Mouse (Mus musculus) hindbrain, postnatal 0 days (tissue): Measurements from ENCODE around the gene Hbq1b. TPM values are rescaled to one million over a fixed set of nuclear protein-coding genes. Genes with fewer than 3 reads are reported as not detected.

ENCODE experiments used
- ATAC-seq: fragments of 200-750 bp; cut with Nextera tagmentation; 2 replicates; pipeline ENCODE4 v1.8.0; 2017; ENCODE audit warnings: mild to moderate bottlenecking, moderate TSS enrichment, moderate library complexity
- DNase-seq: peaks from one replicate; pipeline ENCODE4 v3.0.0-alpha.2; 2015; ENCODE audit warnings: low spot score
- H3K27ac ChIP-seq: fragments of 300-500 bp; sonication (generic); 2 replicates; pipeline ENCODE4 v1.5.1; 2014; ENCODE audit warnings: mild to moderate bottlenecking
- H3K27me3 ChIP-seq: fragments of 300-500 bp; sonication (generic); 2 replicates; pipeline ENCODE4 v1.6.1; 2014; ENCODE audit warnings: low read length, mixed read lengths; ENCODE audit not compliant: insufficient read depth
- H3K36me3 ChIP-seq: fragments of 300-500 bp; sonication (generic); 2 replicates; pipeline ENCODE4 v1.6.1; 2014; ENCODE audit warnings: low read length, mixed read lengths; ENCODE audit not compliant: insufficient read depth
- H3K4me1 ChIP-seq: fragments of 300-500 bp; sonication (generic); 2 replicates; pipeline ENCODE4 v1.6.1; 2014; ENCODE audit warnings: antibody characterized with exemption, low read length, mixed read lengths; ENCODE audit not compliant: insufficient read depth
- H3K4me2 ChIP-seq: fragments of 300-500 bp; sonication (generic); 2 replicates; pipeline ENCODE4 v1.6.1; 2014; ENCODE audit warnings: low read depth, mild to moderate bottlenecking, low read length, moderate library complexity, mixed read lengths
- H3K4me3 ChIP-seq: fragments of 300-500 bp; sonication (generic); 2 replicates; pipeline ENCODE4 v1.5.1; 2014; ENCODE audit warnings: low read length
- H3K9ac ChIP-seq: fragments of 300-500 bp; sonication (generic); replicated peaks from 2 replicates; pipeline ENCODE4 v1.6.1; 2014; ENCODE audit warnings: mild to moderate bottlenecking, low read length, moderate library complexity, mixed read lengths
- H3K9me3 ChIP-seq: fragments of 300-500 bp; sonication (generic); 2 replicates; pipeline ENCODE4 v1.6.1; 2016; ENCODE audit warnings: low read length, mixed read lengths
- CTCF ChIP-seq: IDR thresholded peaks from 2 replicates; pipeline ENCODE4 v1.5.1; 2016; ENCODE audit warnings: antibody characterized with exemption, control low read depth, low read depth
- WGBS: fragments of 180-500 bp; shearing (Covaris S2); extraction: QIAGEN DNeasy Blood & Tissue Kit; methylation state at CpG from one replicate; pipeline ENCODE4 v1.1.7; 2014; 5-methylcytosine and 5-hydroxymethylcytosine counted together
- polyA plus RNA-seq: library from polyadenylated mRNA; unstranded; fragments of >200 nt; fragmentation: Nextera tagmentation; extraction: Ambion mirVana; gene quantifications from 2 replicates; pipeline ENCODE4 v1.2.1, GENCODE M21; 2015
- total RNA-seq: library from RNA; depleted of rRNA; stranded (reverse); fragments of >200 nt; gene quantifications from 2 replicates; pipeline ENCODE4 v1.2.3, GENCODE M21; 2014

The Hbq1b gene
- total and polyA plus RNA-seq, 2 experiments from 2014 or later = 1.0 to 1.4 TPM

DNA sequence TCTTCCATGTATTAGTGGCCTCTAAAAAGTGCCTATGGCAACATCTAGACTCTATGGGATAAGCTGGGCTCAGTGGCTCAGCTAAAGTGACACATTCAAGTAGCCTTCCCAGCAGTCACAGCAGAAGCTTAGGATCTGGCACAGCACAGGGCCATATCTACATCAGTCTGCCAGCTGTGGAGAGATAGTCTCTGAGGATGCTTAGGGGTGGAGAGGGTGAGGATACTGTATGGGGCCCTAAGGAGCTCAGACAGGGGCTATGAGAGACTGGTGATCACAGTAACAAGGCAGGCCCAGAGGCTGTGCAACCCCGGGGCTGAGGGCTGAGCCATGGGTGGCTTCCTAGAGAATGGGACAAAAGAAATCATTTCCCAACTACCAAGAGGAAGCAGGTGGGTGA, 20.2 kb downstream of the Hbq1b start:
- Histone ChIP-seq H3K27ac (no peak overlapping the region), H3K9ac (no peak overlapping the region), H3K4me3 (no peak overlapping the region), H3K4me1 (no peaks in the 10 kb centered on the region), H3K27me3 (no peaks in the 10 kb centered on the region), H3K36me3 (no peaks in the 10 kb centered on the region), H3K4me2 (no peak overlapping the region), H3K9me3 (no peaks in the 10 kb centered on the region)
- 76% methylated on average over 1 of the region's 1 CpGs for WGBS
- no peak for DNase-seq
- TF ChIP-seq CTCF = no peak
- no peak for ATAC-seq

DNA sequence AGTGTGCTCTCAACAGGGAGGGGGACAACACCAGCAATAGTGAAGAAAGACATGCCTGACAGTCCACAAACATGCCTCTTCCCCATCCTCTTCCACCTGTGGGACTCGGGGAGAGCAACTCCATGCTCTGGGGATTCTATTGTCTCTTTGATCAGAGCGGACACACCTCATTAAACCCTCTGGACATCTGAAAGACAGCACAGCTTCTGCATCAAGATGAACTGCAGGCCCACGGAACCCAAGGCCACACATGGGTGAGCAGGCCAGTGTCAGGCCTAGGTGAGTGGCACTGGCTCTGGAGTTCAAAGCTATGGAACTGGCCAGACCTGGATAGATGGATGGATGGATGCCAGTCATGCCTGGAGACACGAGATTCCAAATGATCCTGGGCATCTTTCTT, 22.7 kb downstream of the Hbq1b start:
- 37% methylated on average over 4 of the region's 4 CpGs for WGBS
- no peak overlapping the region for H3K9ac ChIP-seq
- no peaks in the 10 kb centered on the region for H3K36me3 ChIP-seq
- TF ChIP-seq CTCF = no peak
- no peaks in the 10 kb centered on the region for H3K4me1 ChIP-seq
- ATAC-seq (no peak), DNase-seq (no peak)
- no peaks in the 10 kb centered on the region for H3K27me3 ChIP-seq
- no peak overlapping the region for H3K27ac ChIP-seq
- no peak overlapping the region for H3K4me2 ChIP-seq
- H3K4me3 ChIP-seq = no peak overlapping the region
- no peaks in the 10 kb centered on the region for H3K9me3 ChIP-seq

DNA sequence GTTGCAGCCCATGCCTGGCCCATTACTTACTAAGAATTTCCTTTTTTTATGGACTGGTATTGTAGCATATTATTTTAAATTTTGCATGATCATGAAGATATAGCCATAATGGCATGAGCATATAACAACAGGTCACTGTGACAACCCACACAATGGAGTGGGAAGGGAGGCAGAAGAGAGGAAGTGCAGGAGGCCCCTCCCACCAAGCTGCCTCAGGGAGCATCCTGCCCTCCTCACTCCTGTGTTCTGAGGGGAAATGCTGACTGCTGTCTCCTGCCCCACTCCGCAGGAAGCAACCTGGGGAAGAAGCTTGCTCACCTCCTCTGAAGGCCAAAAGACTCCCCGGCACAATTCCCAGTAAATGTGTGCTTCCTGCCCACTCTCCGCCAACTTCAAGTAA, 23.2 kb downstream of the Hbq1b start:
- Histone ChIP-seq H3K36me3 (no peaks in the 10 kb centered on the region), H3K27ac (no peak overlapping the region), H3K9ac (no peak overlapping the region), H3K4me3 (no peak overlapping the region), H3K4me1 (no peaks in the 10 kb centered on the region), H3K27me3 (no peaks in the 10 kb centered on the region), H3K4me2 (no peak overlapping the region), H3K9me3 (no peaks in the 10 kb centered on the region)
- ATAC-seq (no peak), DNase-seq (no peak)
- WGBS = 69% methylated on average over 3 of the region's 3 CpGs
- no peak for TF ChIP-seq CTCF

DNA sequence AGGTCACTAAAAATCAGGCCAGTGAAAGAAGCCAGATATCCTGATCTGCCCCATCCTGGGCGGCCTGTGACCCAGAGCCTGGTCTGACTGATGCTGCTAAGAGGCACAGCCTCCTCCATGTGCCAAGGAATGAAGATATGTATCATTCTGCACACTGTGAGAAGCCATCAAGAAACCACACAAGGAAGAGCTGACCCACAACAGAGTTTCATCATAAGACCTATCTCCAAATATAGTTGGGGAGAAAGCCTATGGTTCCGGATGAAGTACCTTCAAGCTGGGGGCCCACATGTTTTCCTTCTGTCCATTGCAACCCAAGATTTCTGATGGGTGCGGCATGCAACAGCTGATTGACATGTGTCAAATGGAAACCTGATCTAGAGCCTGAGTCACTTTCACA, 29.2 kb downstream of the Hbq1b start:
- TF ChIP-seq CTCF = no peak
- Histone ChIP-seq H3K9ac (no peak overlapping the region), H3K4me3 (no peak overlapping the region), H3K4me2 (no peak overlapping the region), H3K9me3 (no peaks in the 10 kb centered on the region), H3K27me3 (no peaks in the 10 kb centered on the region), H3K4me1 (no peaks in the 10 kb centered on the region), H3K36me3 (no peaks in the 10 kb centered on the region), H3K27ac (no peak overlapping the region)
- no peak for ATAC-seq
- DNase-seq = no peak
- WGBS = 92% methylated on average over 3 of the region's 3 CpGs

DNA sequence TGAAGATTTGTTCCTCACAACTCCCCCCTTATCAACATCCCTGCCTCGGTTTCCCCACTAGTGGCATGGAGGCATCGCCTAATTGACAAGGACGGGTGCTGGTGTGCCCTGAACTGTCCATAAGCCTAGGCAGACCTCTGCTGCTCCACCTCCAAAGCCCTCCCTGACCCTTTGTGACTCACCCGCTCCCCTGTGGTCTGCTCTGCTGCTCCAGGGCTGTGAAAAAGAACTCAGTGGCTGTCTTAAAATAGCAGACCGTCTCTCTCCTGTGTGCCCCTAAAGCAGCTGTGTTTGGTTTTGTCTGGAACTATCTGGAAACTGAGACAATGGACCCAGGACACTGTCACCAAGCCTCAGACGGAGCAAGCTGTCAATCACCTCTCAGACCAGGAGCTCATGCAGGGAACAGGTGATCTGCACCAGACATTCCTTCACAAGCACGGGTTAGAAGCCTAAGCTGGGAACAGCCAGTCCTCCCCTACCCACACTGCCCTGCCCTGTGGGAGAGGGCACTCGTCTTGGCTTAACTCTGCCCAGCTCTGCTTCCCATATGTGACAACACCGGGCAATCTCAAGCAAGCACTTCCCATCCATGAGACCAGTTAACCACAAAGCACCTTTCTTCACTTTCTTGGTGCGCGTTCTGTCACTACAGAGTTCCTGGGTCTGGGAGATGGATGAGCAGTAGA, 33.9 kb downstream of the Hbq1b start:
- no peak overlapping the region for H3K4me3 ChIP-seq
- H3K27me3 ChIP-seq = no peaks in the 10 kb centered on the region
- H3K9me3 ChIP-seq = no peaks in the 10 kb centered on the region
- no peak for TF ChIP-seq CTCF
- 71% methylated on average over 11 of the region's 11 CpGs for WGBS
- H3K27ac ChIP-seq = no peak overlapping the region
- no peak; the same call in 1 of the 2 replicates for ATAC-seq
- H3K36me3 ChIP-seq = no peaks in the 10 kb centered on the region
- no peak for DNase-seq
- H3K4me2 ChIP-seq = no peak overlapping the region
- H3K4me1 ChIP-seq = no peaks in the 10 kb centered on the region
- no peak overlapping the region for H3K9ac ChIP-seq

DNA sequence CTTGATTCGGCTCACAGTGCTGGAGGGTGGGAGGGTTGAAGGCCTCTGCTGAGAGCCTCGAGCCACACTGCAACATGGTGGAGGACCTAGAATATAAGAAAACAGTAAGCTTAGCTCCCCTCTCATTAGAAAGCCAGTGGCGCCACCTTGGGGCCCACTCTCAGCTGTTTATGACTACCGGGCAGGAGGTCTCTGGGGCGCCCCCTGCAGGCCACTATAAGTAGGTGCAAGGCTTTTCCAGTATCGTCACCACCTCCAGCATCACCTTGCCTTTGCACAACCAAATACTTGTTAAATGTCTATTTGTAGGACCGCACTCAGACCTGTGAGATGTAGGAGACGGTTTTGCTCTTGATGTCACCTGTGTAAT, 34.4 kb downstream of the Hbq1b start:
- Histone ChIP-seq H3K4me3 (no peak overlapping the region), H3K4me1 (no peaks in the 10 kb centered on the region), H3K9me3 (no peaks in the 10 kb centered on the region), H3K9ac (no peak overlapping the region), H3K27ac (no peak overlapping the region), H3K27me3 (no peaks in the 10 kb centered on the region), H3K36me3 (no peaks in the 10 kb centered on the region), H3K4me2 (no peak overlapping the region)
- 42% methylated on average over 8 of the region's 8 CpGs for WGBS
- ATAC-seq = peak; percentile 75
- DNase-seq = peak; percentile 72
- peak; percentile 83 for TF ChIP-seq CTCF

DNA sequence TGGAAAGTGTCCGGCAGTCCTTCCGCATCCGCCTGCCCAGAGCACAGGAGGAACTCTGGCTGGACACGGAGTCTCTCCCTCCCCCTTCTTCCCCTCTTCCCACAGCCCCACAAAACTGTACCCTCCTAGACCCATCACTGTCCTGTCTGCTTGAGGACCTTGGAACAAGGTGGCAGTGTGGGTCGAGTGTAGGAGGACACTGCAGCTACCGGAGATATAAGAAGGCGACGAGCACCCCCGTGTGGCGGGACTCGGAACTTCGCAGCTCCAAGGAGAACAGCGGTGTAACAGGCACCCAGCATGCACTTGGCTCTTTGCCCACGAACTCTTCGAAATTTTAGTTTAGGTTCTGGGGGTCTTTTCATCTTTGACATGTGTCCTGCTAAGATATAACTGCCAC, 37.8 kb downstream of the Hbq1b start:
- Histone ChIP-seq H3K27ac (no peak overlapping the region), H3K4me2 (peak overlapping the region; percentile 35; the same call in 1 of the 2 replicates), H3K4me3 (no peak overlapping the region), H3K4me1 (no peaks in the 10 kb centered on the region), H3K9me3 (no peaks in the 10 kb centered on the region), H3K36me3 (no peaks in the 10 kb centered on the region), H3K9ac (no peak overlapping the region), H3K27me3 (no peaks in the 10 kb centered on the region)
- WGBS = 9% methylated on average over 15 of the region's 15 CpGs
- DNase-seq = peak; percentile 92
- ATAC-seq = peak; percentile 90
- peak; percentile 96 for TF ChIP-seq CTCF
